ENCODE assay signal across 18 mouse cellular contexts in the genomic region with DNA sequence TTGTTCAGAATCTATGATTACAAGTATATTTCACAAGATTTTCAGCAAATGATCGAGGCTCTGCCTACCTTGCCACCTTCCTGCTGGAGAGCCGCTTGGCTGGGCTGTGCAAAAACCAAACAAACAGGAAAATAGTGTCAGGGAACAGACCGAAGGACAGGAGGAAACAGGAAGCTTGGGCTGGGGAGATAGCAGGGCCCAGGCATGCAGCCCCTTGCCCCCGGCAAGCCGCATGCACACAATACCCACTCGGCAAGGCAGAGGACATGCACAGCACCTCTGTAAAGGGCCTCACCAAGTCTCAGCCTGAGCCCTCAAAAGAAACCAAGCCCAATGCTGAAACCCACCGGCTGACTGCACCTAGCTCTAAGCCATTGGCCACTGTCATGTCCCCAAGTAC. TPM values are rescaled to one million over a fixed set of nuclear protein-coding genes. Genes with fewer than 3 reads are reported as not detected.
A peak's percentile ranks its signal among the peaks of the same experiment; 100 is the strongest.
DNase-seq lines count a peak whose midpoint lies in the region; ATAC-seq and TF ChIP-seq lines count a peak whose summit lies in the region.
"Had no signal": no experiment of that assay in that cellular context is flagged by ENCODE, and none has a peak within 500 bp of the region (broad histone marks: within the 10 kb centered on the region; RNA-seq: fewer than 3 reads in every experiment).

No protein-coding gene starts in this region.

- H3K9me3 ChIP-seq in heart, embryonic 11.5 days (replicated peaks; ENCODE audit: control insufficient read depth, low read length): no peaks in the 10 kb centered on the region
- no peaks in the 10 kb centered on the region for H3K9me3 ChIP-seq in kidney, embryonic 16.5 days (ENCODE audit: low read length)
- H3K9me3 ChIP-seq in midbrain, embryonic 13.5 days: no peaks in the 10 kb centered on the region
- no peaks in the 10 kb centered on the region for H3K9me3 ChIP-seq in midbrain, postnatal 0 days (ENCODE audit: low read length)
- H3K9me3 ChIP-seq in liver, embryonic 15.5 days (replicated peaks): no peaks in the 10 kb centered on the region
- H3K9me3 ChIP-seq: neural tube, embryonic 13.5 days had no signal

- 0 out of 2 replicates have a peak, but pooled peaks cover 6% of the 10 kb centered on the region for H3K4me1 ChIP-seq in heart, embryonic 11.5 days (ENCODE audit: control insufficient read depth, insufficient read depth, low read length)
- H3K4me1 ChIP-seq in kidney, embryonic 16.5 days (ENCODE audit: insufficient read depth, low read length): peaks cover 10% of the 10 kb centered on the region
- no peaks in the 10 kb centered on the region for H3K4me1 ChIP-seq in midbrain, embryonic 13.5 days (replicated peaks)
- no peaks in the 10 kb centered on the region for H3K4me1 ChIP-seq in midbrain, postnatal 0 days (ENCODE audit: insufficient read depth, low read length)
- H3K4me1 ChIP-seq in liver, embryonic 15.5 days (replicated peaks): peaks cover 61% of the 10 kb centered on the region

- 0 out of 2 replicates have a peak, but pooled peaks have one; percentile 22 for ATAC-seq in heart, embryonic 11.5 days (replicated peaks; ENCODE audit: insufficient number of reproducible peaks, low FRiP score, low TSS enrichment)
- ATAC-seq in kidney, embryonic 16.5 days (ENCODE audit: low FRiP score, low TSS enrichment): no peak
- ATAC-seq in midbrain, embryonic 13.5 days: no peak
- ATAC-seq in midbrain, postnatal 0 days (ENCODE audit: low FRiP score): no peak
- no peak for ATAC-seq in liver, embryonic 15.5 days (ENCODE audit: insufficient read depth)

- H3K9ac ChIP-seq in heart, embryonic 11.5 days (ENCODE audit: low read depth, low read length): 0 out of 2 replicates have a peak overlapping the region, but pooled peaks have one; percentile 16
- no peak overlapping the region for H3K9ac ChIP-seq in kidney, embryonic 16.5 days (replicated peaks; ENCODE audit: low read length)
- no peak overlapping the region for H3K9ac ChIP-seq in midbrain, embryonic 13.5 days (replicated peaks)
- no peak overlapping the region for H3K9ac ChIP-seq in midbrain, postnatal 0 days (replicated peaks; ENCODE audit: low read length, poor library complexity, severe bottlenecking)
- H3K9ac ChIP-seq in liver, embryonic 15.5 days: no peak overlapping the region
- H3K9ac ChIP-seq: neural tube, embryonic 13.5 days had no signal

- WGBS in heart, embryonic 11.5 days (ENCODE audit: insufficient replicate concordance): 45% methylated on average over 7 of the region's 7 CpGs
- WGBS in kidney, embryonic 16.5 days: 81% methylated on average over 7 of the region's 7 CpGs
- WGBS in midbrain, embryonic 13.5 days: 91% methylated on average over 7 of the region's 7 CpGs
- WGBS in midbrain, postnatal 0 days: 82% methylated on average over 7 of the region's 7 CpGs
- WGBS in liver, embryonic 15.5 days (ENCODE audit: insufficient replicate concordance): 21% methylated on average over 7 of the region's 7 CpGs

- TF ChIP-seq CTCF in midbrain, postnatal 0 days (IDR thresholded peaks at IDR 0.05): no peak

- no peaks in the 10 kb centered on the region for H3K27me3 ChIP-seq in heart, embryonic 11.5 days (ENCODE audit: control insufficient read depth, insufficient read depth, low read length)
- H3K27me3 ChIP-seq in kidney, embryonic 16.5 days (ENCODE audit: insufficient read depth, low read length): no peaks in the 10 kb centered on the region
- H3K27me3 ChIP-seq in midbrain, embryonic 13.5 days: no peaks in the 10 kb centered on the region
- no peaks in the 10 kb centered on the region for H3K27me3 ChIP-seq in midbrain, postnatal 0 days (ENCODE audit: insufficient read depth, low read length)
- H3K27me3 ChIP-seq in liver, embryonic 15.5 days: peaks cover 23% of the 10 kb centered on the region
- H3K27me3 ChIP-seq: neural tube, embryonic 13.5 days had no signal

- peak overlapping the region; percentile 79 for H3K27ac ChIP-seq in heart, embryonic 11.5 days (ENCODE audit: low read depth, low read length)
- H3K27ac ChIP-seq in kidney, embryonic 16.5 days (ENCODE audit: low read length): peak overlapping the region; percentile 56; the same call in 1 of the 2 replicates
- peak overlapping the region; percentile 42; the same call in 1 of the 2 replicates for H3K27ac ChIP-seq in midbrain, embryonic 13.5 days
- no peak overlapping the region for H3K27ac ChIP-seq in midbrain, postnatal 0 days (ENCODE audit: low read depth, low read length)
- H3K27ac ChIP-seq in liver, embryonic 15.5 days (replicated peaks): no peak overlapping the region
- H3K27ac ChIP-seq: neural tube, embryonic 13.5 days; stomach, postnatal 0 days had no signal

- H3K4me2 ChIP-seq in heart, embryonic 11.5 days: peak overlapping the region; percentile 36
- no peak overlapping the region for H3K4me2 ChIP-seq in kidney, embryonic 16.5 days (replicated peaks; ENCODE audit: low read depth, low read length)
- no peak overlapping the region for H3K4me2 ChIP-seq in midbrain, embryonic 13.5 days (replicated peaks)
- H3K4me2 ChIP-seq in midbrain, postnatal 0 days (ENCODE audit: low read depth, low read length, poor library complexity, severe bottlenecking): no peak overlapping the region
- H3K4me2 ChIP-seq in liver, embryonic 15.5 days: 0 out of 2 replicates have a peak overlapping the region, but pooled peaks have one; percentile 5
- H3K4me2 ChIP-seq: neural tube, embryonic 13.5 days had no signal

- DNase-seq in heart, postnatal 10 days: no peak
- DNase-seq in kidney, postnatal 10 days: no peak
- no peak for DNase-seq in midbrain, postnatal 0 days (ENCODE audit: low spot score)
- no peak for DNase-seq in frontal cortex, postnatal 10 days (ENCODE audit: low spot score in 2 of 2)

- peaks cover 6% of the 10 kb centered on the region; the same call in 1 of the 2 replicates for H3K36me3 ChIP-seq in heart, embryonic 11.5 days (ENCODE audit: control insufficient read depth, insufficient read depth, low read length)
- H3K36me3 ChIP-seq in kidney, embryonic 16.5 days (ENCODE audit: insufficient read depth, low read length): peaks cover 13% of the 10 kb centered on the region; the same call in 1 of the 2 replicates
- H3K36me3 ChIP-seq in midbrain, embryonic 13.5 days: peaks cover 75% of the 10 kb centered on the region
- H3K36me3 ChIP-seq in midbrain, postnatal 0 days (ENCODE audit: insufficient read depth, low read length): peaks cover 51% of the 10 kb centered on the region
- no peaks in the 10 kb centered on the region for H3K36me3 ChIP-seq in liver, embryonic 15.5 days (replicated peaks)

- intact Hi-C loops in heart, postnatal 10 days (cut with DNase I): loop anchor here (1.0 kb wide), 1 partner anchor 114 kb away; no protein-coding TSS in a partner anchor

- no peak overlapping the region; the same call in 1 of the 2 replicates for H3K4me3 ChIP-seq in heart, embryonic 11.5 days (ENCODE audit: low read depth, low read length)
- no peak overlapping the region for H3K4me3 ChIP-seq in kidney, embryonic 16.5 days (ENCODE audit: low read length)
- no peak overlapping the region for H3K4me3 ChIP-seq in midbrain, embryonic 13.5 days (replicated peaks)
- H3K4me3 ChIP-seq in midbrain, postnatal 0 days (ENCODE audit: low read depth, low read length): no peak overlapping the region
- H3K4me3 ChIP-seq in liver, embryonic 15.5 days (replicated peaks): no peak overlapping the region
- H3K4me3 ChIP-seq: erythroblast, embryonic 14.5 days; neural tube, embryonic 13.5 days had no signal

RNA-seq across cellular contexts. Expression of a gene that starts 23.2 kb away (rescaled TPM):
- 12.7 and 15.2 TPM in 2 replicates for polyA plus RNA-seq in heart, embryonic 11.5 days (2014; fragmentation: Nextera tagmentation; extraction: Ambion mirVana)
- total RNA-seq in heart, postnatal 10 days (2021): 10 to 100 TPM; 12.6 to 13.5 TPM
- polyA plus RNA-seq in kidney, embryonic 16.5 days (2015; fragmentation: Nextera tagmentation; extraction: Ambion mirVana): 26.0 and 30.7 TPM in 2 replicates
- 19.1 and 21.1 TPM in 2 replicates for polyA plus RNA-seq in midbrain, embryonic 13.5 days (2015; fragmentation: Nextera tagmentation; extraction: Ambion mirVana)
- total RNA-seq in midbrain, postnatal 0 days (2014; rRNA removed): 29.7 and 36.8 TPM in 2 replicates
- 14.7 and 20.1 TPM in 2 replicates for polyA plus RNA-seq in midbrain, postnatal 0 days (2015; fragmentation: Nextera tagmentation; extraction: Ambion mirVana)
- polyA plus RNA-seq in liver, embryonic 15.5 days (2015; fragmentation: Nextera tagmentation; extraction: Ambion mirVana): 9.7 and 11.4 TPM in 2 replicates

RNA-seq across cellular contexts. Expression of a gene that starts 56.4 kb away (rescaled TPM):
- polyA plus RNA-seq in heart, embryonic 11.5 days (2014; fragmentation: Nextera tagmentation; extraction: Ambion mirVana): 0.14 and 0.25 TPM in 2 replicates
- total RNA-seq in heart, postnatal 10 days (2021): not detected
- 8.1 and 9.5 TPM in 2 replicates for polyA plus RNA-seq in kidney, embryonic 16.5 days (2015; fragmentation: Nextera tagmentation; extraction: Ambion mirVana)
- polyA plus RNA-seq in midbrain, embryonic 13.5 days (2015; fragmentation: Nextera tagmentation; extraction: Ambion mirVana): 0.48 and 0.62 TPM in 2 replicates
- 2.9 and 4.1 TPM in 2 replicates for total RNA-seq in midbrain, postnatal 0 days (2014; rRNA removed)
- polyA plus RNA-seq in midbrain, postnatal 0 days (2015; fragmentation: Nextera tagmentation; extraction: Ambion mirVana): 3.2 and 3.7 TPM in 2 replicates
- polyA plus RNA-seq in liver, embryonic 15.5 days (2015; fragmentation: Nextera tagmentation; extraction: Ambion mirVana): 0.23 and 0.37 TPM in 2 replicates
- total RNA-seq: adrenal gland, postnatal 25 days; gastrocnemius, postnatal 14 days; hematopoietic stem cell, adult 5-6 weeks; liver, adult 2 months; megakaryocyte progenitor cell, adult 5-6 weeks; monocyte, adult 5-6 weeks had no signal
- polyA plus RNA-seq: large intestine, adult 2 months; liver, adult 2 months; stomach, postnatal 0 days had no signal

Comparison
In these comparisons a context has a peak if more than half of its experiments do, and no peak if none do; other contexts are left out.
1. H3K27ac ChIP-seq: peak in heart, embryonic 11.5 days (single experiment), kidney, embryonic 16.5 days (single experiment) and midbrain, embryonic 13.5 days (single experiment); none in midbrain, postnatal 0 days (single experiment) and liver, embryonic 15.5 days (single experiment).
2. H3K4me2 ChIP-seq: peak in heart, embryonic 11.5 days (single experiment) and liver, embryonic 15.5 days (single experiment); none in kidney, embryonic 16.5 days (single experiment), midbrain, embryonic 13.5 days (single experiment) and midbrain, postnatal 0 days (single experiment).